18 mouse cellular contexts compared by ENCODE assay signal in genomic region chr7:114712523-114712922, GRCm38 (mm10). TPM values are rescaled to one million over a fixed set of nuclear protein-coding genes. Genes with fewer than 3 reads are reported as not detected.
DNase-seq lines count a peak whose midpoint lies in the region; ATAC-seq and TF ChIP-seq lines count a peak whose summit lies in the region.
"Had no signal": no experiment of that assay in that cellular context is flagged by ENCODE, and none has a peak within 500 bp of the region (broad histone marks: within the 10 kb centered on the region; RNA-seq: fewer than 3 reads in every experiment).

No protein-coding gene starts in this region.

- peaks cover 10% of the 10 kb centered on the region for H3K27me3 ChIP-seq in hindbrain, embryonic 14.5 days (ENCODE audit: control insufficient read depth, insufficient read depth, low read length)
- peaks cover 14% of the 10 kb centered on the region for H3K27me3 ChIP-seq in hindbrain, embryonic 13.5 days
- peaks cover 20% of the 10 kb centered on the region for H3K27me3 ChIP-seq in megakaryocyte, embryonic 14.5 days (replicated peaks)
- peaks cover 14% of the 10 kb centered on the region for H3K27me3 ChIP-seq in forebrain, embryonic 12.5 days

- 90% methylated on average over 1 of the region's 1 CpGs for WGBS in hindbrain, embryonic 14.5 days
- WGBS in hindbrain, embryonic 13.5 days: 73% methylated on average over 1 of the region's 1 CpGs
- WGBS in forebrain, embryonic 12.5 days: 76% methylated on average over 1 of the region's 1 CpGs

- TF ChIP-seq CTCF in bone marrow macrophage, adult 2 months (IDR thresholded peaks at IDR 0.05; ENCODE audit: low read depth, low read length): no peak

- no peaks in the 10 kb centered on the region for H3K4me1 ChIP-seq in hindbrain, embryonic 14.5 days (replicated peaks; ENCODE audit: control insufficient read depth, insufficient read depth, low read length)
- H3K4me1 ChIP-seq in hindbrain, embryonic 13.5 days (replicated peaks): no peaks in the 10 kb centered on the region
- peaks cover 17% of the 10 kb centered on the region for H3K4me1 ChIP-seq in bone marrow macrophage, adult 2 months (ENCODE audit: control insufficient read depth, insufficient read depth, low read length)
- peaks cover 25% of the 10 kb centered on the region for H3K4me1 ChIP-seq in megakaryocyte, embryonic 14.5 days
- no peaks in the 10 kb centered on the region for H3K4me1 ChIP-seq in forebrain, embryonic 12.5 days
- H3K4me1 ChIP-seq: intestine, embryonic 15.5 days had no signal

- DNase-seq in hindbrain, embryonic 14.5 days (ENCODE audit: low spot score): peak; percentile 20
- no peak for DNase-seq in MN1 (ENCODE audit: low spot score)
- DNase-seq: adrenal gland, adult 8-10 months; cerebellum, adult 11-12 months; cerebellum, adult 9-10 months; cerebellum, postnatal 36 days; gastrocnemius, postnatal 14 days; heart, postnatal 36 days; kidney, adult 2 months had no signal

- H3K9ac ChIP-seq in hindbrain, embryonic 14.5 days: no peak overlapping the region
- H3K9ac ChIP-seq in hindbrain, embryonic 13.5 days: no peak overlapping the region
- no peak overlapping the region for H3K9ac ChIP-seq in forebrain, embryonic 12.5 days
- H3K9ac ChIP-seq: heart, embryonic 13.5 days; hindbrain, embryonic 12.5 days; intestine, embryonic 15.5 days had no signal

- no peak for TF ChIP-seq POLR2A in bone marrow macrophage, adult 2 months (IDR thresholded peaks at IDR 0.05; ENCODE audit: borderline replicate concordance, low read depth, low read length)

- H3K36me3 ChIP-seq in hindbrain, embryonic 14.5 days (replicated peaks; ENCODE audit: control insufficient read depth, insufficient read depth): no peaks in the 10 kb centered on the region
- H3K36me3 ChIP-seq in hindbrain, embryonic 13.5 days: no peaks in the 10 kb centered on the region
- H3K36me3 ChIP-seq in megakaryocyte, embryonic 14.5 days (replicated peaks; ENCODE audit: low read length): no peaks in the 10 kb centered on the region
- H3K36me3 ChIP-seq in forebrain, embryonic 12.5 days (replicated peaks): no peaks in the 10 kb centered on the region
- H3K36me3 ChIP-seq: heart, embryonic 13.5 days; hindbrain, embryonic 12.5 days; intestine, embryonic 15.5 days had no signal

- no peaks in the 10 kb centered on the region for H3K9me3 ChIP-seq in hindbrain, embryonic 14.5 days (ENCODE audit: control insufficient read depth, low read length)
- H3K9me3 ChIP-seq in hindbrain, embryonic 13.5 days: no peaks in the 10 kb centered on the region
- H3K9me3 ChIP-seq in megakaryocyte, embryonic 14.5 days: peaks cover 3% of the 10 kb centered on the region; the same call in 1 of the 2 replicates
- no peaks in the 10 kb centered on the region for H3K9me3 ChIP-seq in forebrain, embryonic 12.5 days
- H3K9me3 ChIP-seq: heart, embryonic 13.5 days; hindbrain, embryonic 12.5 days; intestine, embryonic 15.5 days had no signal

- H3K27ac ChIP-seq in hindbrain, embryonic 14.5 days: no peak overlapping the region
- H3K27ac ChIP-seq in hindbrain, embryonic 13.5 days: no peak overlapping the region
- H3K27ac ChIP-seq in bone marrow macrophage, adult 2 months (ENCODE audit: insufficient read depth, low read depth, low read length): peak overlapping the region; percentile 28; the same call in 1 of the 2 replicates
- no peak overlapping the region for H3K27ac ChIP-seq in forebrain, embryonic 12.5 days
- H3K27ac ChIP-seq: heart, embryonic 13.5 days; hindbrain, embryonic 12.5 days; intestine, embryonic 15.5 days had no signal

- no peak overlapping the region for H3K4me2 ChIP-seq in hindbrain, embryonic 14.5 days (replicated peaks)
- H3K4me2 ChIP-seq in hindbrain, embryonic 13.5 days: no peak overlapping the region
- H3K4me2 ChIP-seq in forebrain, embryonic 12.5 days: no peak overlapping the region
- H3K4me2 ChIP-seq: heart, embryonic 13.5 days; hindbrain, embryonic 12.5 days; intestine, embryonic 15.5 days had no signal

- no peak for ATAC-seq in hindbrain, embryonic 14.5 days (ENCODE audit: low FRiP score)
- no peak for ATAC-seq in hindbrain, embryonic 13.5 days (ENCODE audit: low FRiP score)
- ATAC-seq in forebrain, embryonic 12.5 days (ENCODE audit: low FRiP score): no peak
- ATAC-seq: forebrain, embryonic 16.5 days; intestine, embryonic 15.5 days had no signal

- H3K4me3 ChIP-seq in hindbrain, embryonic 14.5 days (replicated peaks; ENCODE audit: low read length): no peak overlapping the region
- H3K4me3 ChIP-seq in hindbrain, embryonic 13.5 days: no peak overlapping the region
- H3K4me3 ChIP-seq in bone marrow macrophage, adult 2 months (ENCODE audit: insufficient read depth, low read length): no peak overlapping the region
- H3K4me3 ChIP-seq in megakaryocyte, embryonic 14.5 days (replicated peaks): peak overlapping the region; percentile 24
- no peak overlapping the region for H3K4me3 ChIP-seq in forebrain, embryonic 12.5 days (replicated peaks)
- H3K4me3 ChIP-seq: heart, embryonic 13.5 days; hindbrain, embryonic 12.5 days; intestine, embryonic 15.5 days had no signal

RNA-seq across cellular contexts. Expression of gene Calcb, which starts 5.9 kb away (rescaled TPM):
- polyA plus RNA-seq in hindbrain, embryonic 14.5 days (2014; fragmentation: Nextera tagmentation; extraction: Ambion mirVana): 11.2 and 11.6 TPM in 2 replicates
- polyA plus RNA-seq in hindbrain, embryonic 13.5 days (2015; fragmentation: Nextera tagmentation; extraction: Ambion mirVana): 1.4 and 1.7 TPM in 2 replicates
- polyA plus RNA-seq in bone marrow macrophage, adult 2 months (2012; ENCODE audit: insufficient read depth, insufficient read length, missing spikeins): not detected in 2 replicates
- not detected in 2 replicates for polyA plus RNA-seq in megakaryocyte, embryonic 14.5 days (2012; ENCODE audit: insufficient read depth, low replicate concordance)
- 0.35 and 0.40 TPM in 2 replicates for polyA plus RNA-seq in forebrain, embryonic 12.5 days (2016; fragmentation: Nextera tagmentation; extraction: Ambion mirVana)
- polyA plus RNA-seq: forebrain, embryonic 11.5 days; forebrain, embryonic 16.5 days; heart, embryonic 13.5 days; hindbrain, embryonic 12.5 days; kidney, adult 2 months had no signal

RNA-seq across cellular contexts. Expression of gene Insc, which starts 31.0 kb away (rescaled TPM):
- polyA plus RNA-seq in hindbrain, embryonic 14.5 days (2014; fragmentation: Nextera tagmentation; extraction: Ambion mirVana): 2.9 and 3.1 TPM in 2 replicates
- 3.4 and 4.0 TPM in 2 replicates for polyA plus RNA-seq in hindbrain, embryonic 13.5 days (2015; fragmentation: Nextera tagmentation; extraction: Ambion mirVana)
- polyA plus RNA-seq in bone marrow macrophage, adult 2 months (2012; ENCODE audit: insufficient read depth, insufficient read length, missing spikeins): not detected in 2 replicates
- polyA plus RNA-seq in megakaryocyte, embryonic 14.5 days (2012; ENCODE audit: insufficient read depth, low replicate concordance): not detected in 2 replicates
- 0.69 and 0.74 TPM in 2 replicates for polyA plus RNA-seq in forebrain, embryonic 12.5 days (2016; fragmentation: Nextera tagmentation; extraction: Ambion mirVana)
